Mouse (Mus musculus): ENCODE data around the gene AW551984. TPM values are rescaled to one million over a fixed set of nuclear protein-coding genes. Genes with fewer than 3 reads are reported as not detected.

The AW551984 gene
- total RNA-seq (2022): under 1 TPM in 2 of 4 experiments, not detected in 2; 0.37 to 0.82 TPM

- DNase-seq (ENCODE audit: low spot score): no peak
These were observed at the start of gene AW551984 for GRCm38 (mm10) chr9:39603999-39604453. TSS of gene AW551984 (minus strand) at chr9:39604403.

GRCm38 (mm10) chr9:39647382-39647781, 43.2 kb upstream of the AW551984 start:
- no peak for DNase-seq (ENCODE audit: low spot score)

- DNase-seq (ENCODE audit: low spot score): no peak
These were observed 40.6 kb upstream of the AW551984 start, which contains the start of gene Olfr961 for GRCm38 (mm10) chr9:39644785-39645184. TSS of gene Olfr961 (plus strand) at chr9:39645085.

- no peak for DNase-seq (ENCODE audit: low spot score)
These were observed 29.9 kb upstream of the AW551984 start for GRCm38 (mm10) chr9:39633913-39634594.

GRCm38 (mm10) chr9:39629069-39629468, 24.9 kb upstream of the AW551984 start:
- DNase-seq (ENCODE audit: low spot score): no peak

GRCm38 (mm10) chr9:39624711-39625110, 20.5 kb upstream of the AW551984 start:
- no peak for DNase-seq (ENCODE audit: low spot score)

GRCm38 (mm10) chr9:39623783-39624182, 19.6 kb upstream of the AW551984 start:
- DNase-seq (ENCODE audit: low spot score): no peak

GRCm38 (mm10) chr9:39621073-39621472, 16.9 kb upstream of the AW551984 start, which contains the start of gene Olfr960:
TSS of gene Olfr960 (plus strand) at chr9:39621373.
- no peak for DNase-seq (ENCODE audit: low spot score)

GRCm38 (mm10) chr9:39611953-39612352, 7.8 kb upstream of the AW551984 start:
- DNase-seq (ENCODE audit: low spot score): no peak

GRCm38 (mm10) chr9:39610355-39610754, 6.2 kb upstream of the AW551984 start, which contains the start of gene Olfr148:
TSS of gene Olfr148 (plus strand) at chr9:39610655.
- DNase-seq (ENCODE audit: low spot score): no peak

- no peak for DNase-seq (ENCODE audit: low spot score)
These were observed 4.3 kb upstream of the AW551984 start for GRCm38 (mm10) chr9:39608497-39608896.

GRCm38 (mm10) chr9:39603333-39603845, 814 bp downstream of the AW551984 start:
- DNase-seq (ENCODE audit: low spot score): no peak

GRCm38 (mm10) chr9:39602536-39603332, 1.5 kb downstream of the AW551984 start:
- no peak for DNase-seq (ENCODE audit: low spot score)

- DNase-seq (ENCODE audit: low spot score): peak; percentile 42
These were observed 27.2 kb downstream of the AW551984 start for GRCm38 (mm10) chr9:39577050-39577449.

- no peak for DNase-seq (ENCODE audit: low spot score)
These were observed 28.7 kb downstream of the AW551984 start, which contains the start of gene Olfr959 for GRCm38 (mm10) chr9:39575469-39575868. TSS of gene Olfr959 (minus strand) at chr9:39575569.

GRCm38 (mm10) chr9:39558349-39558647, 45.9 kb downstream of the AW551984 start:
- no peak for DNase-seq (ENCODE audit: low spot score)

GRCm38 (mm10) chr9:39557529-39558348, 46.5 kb downstream of the AW551984 start:
- DNase-seq (ENCODE audit: low spot score): no peak

GRCm38 (mm10) chr9:39553946-39554345, 50.3 kb downstream of the AW551984 start, which contains the start of gene Olfr958:
TSS of gene Olfr958 (minus strand) at chr9:39554054.
- no peak for DNase-seq (ENCODE audit: low spot score)

- no peak for DNase-seq (ENCODE audit: low spot score)
These were observed 53.4 kb downstream of the AW551984 start for GRCm38 (mm10) chr9:39550806-39551205.

All from heart, adult 8-10 months (tissue).